Mouse (Mus musculus): Measurements from ENCODE around the gene Hist1h2ad.
"Not testable (repeated sequence)": the region's sequence is repeated elsewhere in the genome, so short reads cannot be mapped to it uniquely, and the experiment has no call there.

Hist1h2ad gene

GRCm38 (mm10) chr13:23541497-23541896 lies 32.7 kb upstream of the Hist1h2ad start:
- no peak for DNase-seq (ENCODE audit: low spot score in 2 of 2)

- DNase-seq (ENCODE audit: low spot score in 2 of 2), result not testable (repeated sequence)
Measured at GRCm38 (mm10) chr13:23542225-23542980, 31.8 kb upstream of the Hist1h2ad start.

DNA sequence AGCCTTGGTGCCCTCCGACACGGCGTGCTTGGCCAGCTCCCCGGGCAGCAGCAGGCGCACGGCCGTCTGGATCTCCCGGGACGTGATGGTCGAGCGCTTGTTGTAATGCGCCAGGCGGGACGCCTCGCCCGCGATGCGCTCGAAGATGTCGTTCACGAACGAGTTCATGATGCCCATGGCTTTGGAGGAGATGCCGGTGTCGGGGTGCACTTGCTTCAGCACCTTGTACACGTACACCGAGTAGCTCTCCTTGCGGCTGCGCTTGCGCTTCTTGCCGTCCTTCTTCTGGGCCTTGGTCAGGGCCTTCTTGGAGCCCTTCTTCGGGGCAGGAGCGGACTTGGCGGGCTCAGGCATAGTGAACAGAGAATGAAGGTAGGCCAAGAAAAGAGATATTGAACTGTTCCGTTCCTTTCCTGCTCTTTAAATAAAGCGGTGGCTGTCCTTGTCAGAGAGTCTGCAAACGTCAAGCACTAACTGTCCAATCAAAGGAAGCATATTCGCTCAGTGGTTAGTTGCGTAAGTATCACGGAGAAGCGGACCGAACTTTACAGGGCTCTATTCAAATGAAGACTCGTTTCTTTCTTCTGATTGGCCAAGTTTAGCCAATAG lies 31.1 kb upstream of the Hist1h2ad start, which contains the start of gene Hist1h2bh:
Gene Hist1h2bh, minus strand, starts transcription at position 394 of the 609 bp plus-strand sequence.
- peak; percentile 72 to 79 for DNase-seq (ENCODE audit: low spot score in 2 of 2)

DNA sequence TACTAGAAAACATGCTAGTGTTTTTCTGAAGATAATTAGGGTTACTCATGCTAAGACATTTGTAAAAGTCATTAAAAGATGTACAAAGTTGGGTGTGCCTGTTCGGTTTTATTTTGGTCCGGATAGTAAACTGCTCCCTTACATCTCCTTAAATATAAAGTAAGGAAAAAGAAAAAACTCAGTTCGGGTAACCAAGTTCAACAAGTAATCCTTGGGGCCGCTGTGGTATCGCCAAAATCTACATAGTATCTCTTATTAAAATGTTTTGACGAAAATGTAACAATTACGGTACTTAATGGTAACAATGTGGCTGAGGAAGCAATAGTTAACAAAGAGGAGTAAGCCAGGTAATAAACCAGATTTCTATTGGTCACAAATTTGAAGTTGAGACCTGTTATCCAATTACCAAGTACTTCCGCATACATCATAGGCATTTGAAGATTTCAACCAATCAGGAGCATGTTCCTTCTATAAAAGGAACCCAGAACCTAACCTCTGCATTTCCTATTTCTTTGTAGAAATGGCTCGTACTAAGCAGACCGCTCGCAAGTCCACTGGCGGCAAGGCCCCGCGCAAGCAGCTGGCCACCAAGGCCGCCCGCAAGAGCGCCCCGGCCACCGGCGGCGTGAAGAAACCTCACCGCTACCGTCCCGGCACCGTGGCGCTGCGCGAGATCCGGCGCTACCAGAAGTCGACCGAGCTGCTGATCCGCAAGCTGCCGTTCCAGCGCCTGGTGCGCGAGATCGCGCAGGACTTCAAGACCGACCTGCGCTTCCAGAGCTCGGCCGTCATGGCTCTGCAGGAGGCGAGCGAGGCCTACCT lies 30.0 kb upstream of the Hist1h2ad start, which contains the start of gene Hist1h3f:
Gene Hist1h3f, plus strand, starts transcription at position 88 of the 822 bp plus-strand sequence.
- DNase-seq (ENCODE audit: low spot score in 2 of 2), result peak; percentile 75 to 80

- peak in 1 of 2 experiments; percentile 42 for DNase-seq (ENCODE audit: low spot score in 2 of 2)
Measured at GRCm38 (mm10) chr13:23544787-23545120, 29.4 kb upstream of the Hist1h2ad start.

GRCm38 (mm10) chr13:23546694-23547093 lies 27.5 kb upstream of the Hist1h2ad start:
- no peak for DNase-seq (ENCODE audit: low spot score in 2 of 2)

GRCm38 (mm10) chr13:23550761-23551145 lies 23.4 kb upstream of the Hist1h2ad start:
- DNase-seq (ENCODE audit: low spot score in 2 of 2), result no peak

DNA sequence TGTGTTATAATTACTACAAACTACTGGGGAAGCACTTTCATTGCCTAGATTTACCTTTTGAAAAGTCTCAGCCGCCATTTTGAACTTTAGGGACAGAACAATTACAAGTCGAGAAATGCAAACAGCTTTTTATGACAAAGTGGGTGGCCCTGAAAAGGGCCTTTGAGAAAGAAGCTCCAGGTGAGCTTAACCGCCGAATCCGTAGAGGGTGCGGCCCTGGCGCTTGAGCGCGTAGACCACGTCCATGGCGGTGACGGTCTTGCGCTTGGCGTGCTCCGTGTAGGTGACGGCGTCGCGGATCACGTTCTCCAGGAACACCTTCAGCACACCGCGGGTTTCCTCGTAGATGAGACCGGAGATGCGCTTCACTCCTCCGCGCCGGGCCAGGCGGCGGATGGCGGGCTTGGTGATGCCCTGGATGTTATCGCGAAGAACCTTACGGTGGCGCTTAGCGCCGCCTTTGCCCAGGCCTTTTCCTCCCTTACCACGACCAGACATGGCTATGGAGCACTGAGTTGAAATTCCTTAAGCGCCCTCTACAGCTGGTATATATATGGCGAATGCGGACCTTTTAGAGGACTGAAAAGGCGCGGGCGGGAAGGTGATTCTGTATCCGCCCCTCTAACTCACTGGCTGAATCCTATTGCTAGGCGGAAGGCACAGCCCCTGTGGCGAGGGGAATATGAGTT lies 22.9 kb upstream of the Hist1h2ad start, which contains the start of gene Hist1h4f:
Gene Hist1h4f, minus strand, starts transcription at position 503 of the 689 bp plus-strand sequence.
- DNase-seq (ENCODE audit: low spot score in 2 of 2), result peak; percentile 93 to 94

- DNase-seq (ENCODE audit: low spot score in 2 of 2), result no peak
Measured at GRCm38 (mm10) chr13:23551931-23552914, 22.0 kb upstream of the Hist1h2ad start.

- no peak for DNase-seq (ENCODE audit: low spot score in 2 of 2)
Measured at GRCm38 (mm10) chr13:23552962-23553361, 21.2 kb upstream of the Hist1h2ad start, which contains the start of gene Hist1h1d. Gene Hist1h1d (plus strand): TSS chr13:23553262.

DNA sequence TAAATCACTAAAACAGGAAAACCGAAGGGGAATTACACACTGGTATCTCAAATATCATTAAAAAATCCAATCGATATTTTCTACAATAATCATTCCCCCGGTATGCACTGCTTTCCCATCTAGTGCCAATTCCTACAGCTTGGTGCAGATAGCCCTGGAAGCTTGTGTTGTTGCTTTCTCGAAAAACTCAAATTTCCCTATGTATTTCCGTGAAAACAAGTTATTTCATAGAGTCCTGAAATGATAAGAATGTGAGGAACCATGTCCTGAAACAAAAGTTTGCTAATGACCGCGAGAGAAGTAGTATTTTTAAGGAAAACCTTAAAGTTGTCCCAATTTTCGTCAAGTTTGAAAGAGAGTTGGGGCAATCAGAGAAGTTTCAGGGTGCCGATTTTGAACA lies 19.8 kb upstream of the Hist1h2ad start:
- DNase-seq (ENCODE audit: low spot score in 2 of 2), result no peak

DNA sequence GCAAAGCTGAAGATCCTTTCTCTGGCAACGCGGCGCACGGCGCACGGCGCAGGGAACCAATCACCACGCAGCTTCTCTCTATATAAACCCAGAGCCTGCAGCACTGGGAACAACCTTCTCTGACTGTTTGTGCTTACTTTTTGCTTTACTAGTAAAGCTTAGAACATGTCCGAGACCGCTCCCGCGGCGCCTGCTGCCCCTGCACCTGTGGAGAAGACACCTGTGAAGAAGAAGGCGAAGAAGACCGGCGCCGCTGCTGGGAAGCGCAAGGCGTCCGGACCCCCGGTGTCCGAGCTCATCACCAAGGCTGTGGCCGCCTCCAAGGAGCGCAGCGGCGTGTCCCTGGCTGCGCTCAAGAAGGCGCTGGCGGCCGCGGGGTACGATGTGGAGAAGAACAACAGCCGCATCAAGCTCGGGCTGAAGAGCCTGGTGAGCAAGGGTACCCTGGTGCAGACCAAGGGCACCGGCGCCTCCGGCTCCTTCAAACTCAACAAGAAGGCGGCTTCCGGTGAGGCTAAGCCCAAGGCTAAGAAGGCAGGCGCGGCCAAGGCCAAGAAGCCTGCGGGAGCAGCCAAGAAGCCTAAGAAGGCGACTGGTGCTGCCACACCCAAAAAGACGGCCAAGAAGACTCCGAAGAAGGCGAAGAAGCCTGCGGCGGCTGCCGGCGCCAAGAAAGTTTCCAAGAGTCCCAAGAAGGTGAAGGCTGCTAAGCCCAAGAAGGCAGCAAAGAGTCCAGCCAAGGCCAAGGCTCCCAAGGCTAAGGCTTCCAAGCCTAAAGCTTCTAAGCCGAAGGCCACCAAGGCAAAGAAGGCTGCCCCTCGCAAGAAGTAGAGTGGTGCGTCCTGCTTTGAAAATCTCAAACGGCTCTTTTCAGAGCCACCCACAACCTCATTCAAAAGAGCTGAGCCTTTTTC lies 19.0 kb upstream of the Hist1h2ad start:
- DNase-seq (ENCODE audit: low spot score in 2 of 2), result peak; percentile 80 to 86

GRCm38 (mm10) chr13:23555839-23556416 lies 18.3 kb upstream of the Hist1h2ad start:
- peak; percentile 72 to 74 for DNase-seq (ENCODE audit: low spot score in 2 of 2)

- no peak for DNase-seq (ENCODE audit: low spot score in 2 of 2)
Measured at GRCm38 (mm10) chr13:23556906-23557305, 17.3 kb upstream of the Hist1h2ad start.

DNA sequence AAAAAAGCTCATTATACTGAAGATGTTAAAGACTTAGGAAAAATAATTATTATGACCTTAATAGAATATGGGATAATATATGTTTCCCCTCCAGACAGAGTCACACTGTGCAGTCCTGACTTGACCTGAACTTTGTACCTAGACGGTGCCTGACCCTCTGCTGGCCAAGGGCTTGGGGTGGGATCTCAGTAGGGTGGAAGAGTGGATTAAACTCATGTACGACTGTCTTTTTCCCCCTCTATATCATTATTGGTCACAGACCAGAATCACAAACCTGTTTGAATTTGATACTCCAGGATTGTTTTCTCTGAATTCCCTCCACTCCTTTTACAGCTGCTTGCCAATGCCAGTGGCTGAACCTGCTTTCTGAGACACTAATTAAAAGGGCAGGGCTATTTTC lies 13.5 kb upstream of the Hist1h2ad start:
- not testable (repeated sequence) for DNase-seq (ENCODE audit: low spot score in 2 of 2)

GRCm38 (mm10) chr13:23561531-23561882 lies 12.7 kb upstream of the Hist1h2ad start:
- not testable (repeated sequence) for DNase-seq (ENCODE audit: low spot score in 2 of 2)

DNA sequence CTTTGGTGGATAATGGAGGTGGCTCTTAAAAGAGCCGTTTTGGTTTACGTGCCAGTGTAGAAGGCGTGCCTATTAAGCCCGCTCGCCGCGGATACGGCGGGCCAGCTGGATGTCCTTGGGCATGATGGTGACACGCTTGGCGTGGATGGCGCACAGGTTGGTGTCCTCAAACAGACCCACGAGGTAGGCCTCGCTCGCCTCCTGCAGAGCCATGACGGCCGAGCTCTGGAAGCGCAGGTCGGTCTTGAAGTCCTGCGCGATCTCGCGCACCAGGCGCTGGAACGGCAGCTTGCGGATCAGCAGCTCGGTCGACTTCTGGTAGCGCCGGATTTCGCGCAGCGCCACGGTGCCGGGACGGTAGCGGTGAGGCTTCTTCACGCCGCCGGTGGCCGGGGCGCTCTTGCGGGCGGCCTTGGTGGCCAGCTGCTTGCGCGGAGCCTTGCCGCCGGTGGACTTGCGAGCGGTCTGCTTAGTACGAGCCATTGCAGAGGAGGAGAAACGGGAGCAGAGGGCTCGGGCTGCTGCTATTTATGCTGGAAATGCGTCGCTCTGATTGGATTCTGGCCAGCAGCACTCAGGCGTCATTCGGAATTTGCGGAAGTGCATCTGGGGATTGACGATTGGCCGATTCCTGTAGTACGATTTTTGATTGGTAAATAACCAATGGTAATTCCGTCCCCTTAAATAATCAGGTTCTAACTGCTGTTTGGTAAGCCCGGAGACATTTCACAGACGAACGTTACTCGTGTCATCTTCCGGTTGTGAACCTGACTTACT lies 12.1 kb upstream of the Hist1h2ad start, which contains the start of gene Hist1h3e:
Gene Hist1h3e, minus strand, starts transcription at position 487 of the 777 bp plus-strand sequence.
- DNase-seq (ENCODE audit: low spot score in 2 of 2), result peak; percentile 95
